Mouse (Mus musculus) forebrain, embryonic 12.5 days (tissue): ENCODE measurements around the gene Ccm2. TPM values are rescaled to one million over a fixed set of nuclear protein-coding genes. Genes with fewer than 3 reads are reported as not detected.

Experiments
- ATAC-seq: fragments of 200-750 bp; cut with Nextera tagmentation; 2 replicates; pipeline ENCODE4 v1.8.0; 2017; ENCODE audit warnings: moderate TSS enrichment; ENCODE audit not compliant: low FRiP score
- H3K27ac ChIP-seq: fragments of 300-500 bp; sonication (generic); 2 replicates; pipeline ENCODE4 v1.5.1; 2016; ENCODE audit warnings: mild to moderate bottlenecking
- H3K27me3 ChIP-seq: fragments of 300-500 bp; sonication (generic); 2 replicates; pipeline ENCODE4 v1.6.1; 2016; ENCODE audit warnings: mild to moderate bottlenecking
- H3K36me3 ChIP-seq: fragments of 300-500 bp; sonication (generic); replicated peaks from 2 replicates; pipeline ENCODE4 v1.6.1; 2016; ENCODE audit warnings: mild to moderate bottlenecking
- H3K4me1 ChIP-seq: fragments of 300-500 bp; sonication (generic); 2 replicates; pipeline ENCODE4 v1.6.1; 2016
- H3K4me2 ChIP-seq: fragments of 300-500 bp; sonication (generic); 2 replicates; pipeline ENCODE4 v1.6.1; 2016; ENCODE audit warnings: mild to moderate bottlenecking, moderate library complexity
- H3K4me3 ChIP-seq: fragments of 300-500 bp; sonication (generic); replicated peaks from 2 replicates; pipeline ENCODE4 v1.5.1; 2016; ENCODE audit warnings: mild to moderate bottlenecking
- H3K9ac ChIP-seq: fragments of 300-500 bp; sonication (generic); 2 replicates; pipeline ENCODE4 v1.6.1; 2016; ENCODE audit warnings: mild to moderate bottlenecking
- H3K9me3 ChIP-seq: fragments of 300-500 bp; sonication (generic); 2 replicates; pipeline ENCODE4 v1.6.1; 2016
- WGBS: fragments of 180-500 bp; shearing (Covaris S2); methylation state at CpG from one replicate; pipeline ENCODE4 v1.1.7; 2016; 5-methylcytosine and 5-hydroxymethylcytosine counted together
- polyA plus RNA-seq: library from polyadenylated mRNA; unstranded; fragments of >200 nt; fragmentation: Nextera tagmentation; extraction: Ambion mirVana; gene quantifications from 2 replicates; pipeline ENCODE4 v1.2.1, GENCODE M21; 2016

Ccm2 gene
- polyA plus RNA-seq, 1 experiment from 2014 or later, result 90.7 TPM

DNA sequence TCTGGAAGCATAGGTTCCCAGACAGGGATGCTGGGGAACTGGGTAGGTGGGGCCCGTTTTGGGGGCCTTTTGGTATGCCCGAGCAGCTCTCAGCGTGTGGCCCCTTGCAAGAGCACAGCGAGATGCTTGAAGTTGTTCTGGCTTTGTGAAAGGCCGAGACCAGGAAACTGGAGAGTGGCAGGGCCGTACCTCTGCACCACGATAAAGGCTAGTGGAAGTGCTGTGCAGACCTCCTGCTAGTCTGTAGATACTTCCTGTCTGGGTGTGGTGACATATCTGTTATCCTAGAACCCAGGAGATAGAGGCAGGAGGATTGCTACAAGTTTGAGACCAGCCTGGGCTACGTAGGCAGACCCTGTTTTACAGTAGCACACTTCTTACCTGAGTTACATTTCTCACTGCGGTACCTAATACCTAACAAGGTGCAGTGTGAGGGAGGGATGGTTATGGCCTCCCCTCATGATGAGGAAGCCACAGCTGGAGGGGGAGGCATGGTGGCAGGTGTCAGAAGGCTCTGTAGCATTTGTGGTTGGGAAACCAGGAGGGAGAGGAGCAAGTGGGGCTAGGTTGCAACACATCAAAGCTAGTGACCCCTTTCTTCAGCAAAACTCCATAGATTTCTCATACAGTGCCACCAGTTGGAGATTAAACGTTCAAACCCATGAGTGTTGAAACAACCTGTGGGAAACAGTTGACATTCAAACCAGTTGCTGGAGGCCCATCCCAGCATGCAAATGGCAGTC, 44.4 kb downstream of the Ccm2 start:
- no peaks in the 10 kb centered on the region for H3K27me3 ChIP-seq
- no peaks in the 10 kb centered on the region for H3K9me3 ChIP-seq
- no peaks in the 10 kb centered on the region for H3K4me1 ChIP-seq
- no peak overlapping the region for H3K9ac ChIP-seq
- no peak overlapping the region for H3K4me3 ChIP-seq
- ATAC-seq, result no peak
- H3K4me2 ChIP-seq, result no peak overlapping the region
- H3K27ac ChIP-seq, result no peak overlapping the region
- WGBS, result 84% methylated on average over 10 of the region's 10 CpGs
- peaks cover 77% of the 10 kb centered on the region for H3K36me3 ChIP-seq

GRCm38 (mm10) chr11:6593406-6593805, 46.7 kb downstream of the Ccm2 start:
- Histone ChIP-seq H3K4me3 (no peak overlapping the region), H3K4me2 (no peak overlapping the region), H3K9ac (no peak overlapping the region), H3K27me3 (no peaks in the 10 kb centered on the region), H3K27ac (no peak overlapping the region), H3K9me3 (no peaks in the 10 kb centered on the region), H3K36me3 (peaks cover 94% of the 10 kb centered on the region), H3K4me1 (peaks cover 7% of the 10 kb centered on the region)
- ATAC-seq, result no peak
- 80% methylated on average over 11 of the region's 11 CpGs for WGBS

DNA sequence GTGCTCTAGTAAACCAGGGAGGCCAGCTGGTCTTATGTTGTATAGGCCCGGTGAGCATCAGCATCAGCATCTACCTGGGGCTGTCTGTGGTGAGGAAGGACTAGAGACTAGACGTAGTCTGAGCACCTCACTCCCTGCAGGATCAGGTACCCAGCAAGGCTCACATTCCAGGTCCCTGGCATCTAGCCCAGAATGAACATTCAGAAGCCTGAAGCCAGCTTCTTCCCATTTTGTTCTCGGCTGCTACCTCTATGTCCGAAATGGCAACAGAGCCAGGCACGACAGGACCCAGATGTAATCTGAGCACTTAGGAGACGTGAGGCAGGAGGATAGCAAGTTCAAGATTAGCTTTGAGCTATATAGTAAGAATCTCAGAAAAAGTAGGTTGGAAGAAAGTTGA, 48.2 kb downstream of the Ccm2 start:
- no peaks in the 10 kb centered on the region for H3K27me3 ChIP-seq
- 89% methylated on average over 6 of the region's 6 CpGs for WGBS
- no peak for ATAC-seq
- H3K27ac ChIP-seq, result no peak overlapping the region
- peaks cover 22% of the 10 kb centered on the region for H3K4me1 ChIP-seq
- no peak overlapping the region for H3K9ac ChIP-seq
- H3K36me3 ChIP-seq, result peaks cover 87% of the 10 kb centered on the region
- no peak overlapping the region for H3K4me2 ChIP-seq
- no peak overlapping the region for H3K4me3 ChIP-seq
- H3K9me3 ChIP-seq, result no peaks in the 10 kb centered on the region

DNA sequence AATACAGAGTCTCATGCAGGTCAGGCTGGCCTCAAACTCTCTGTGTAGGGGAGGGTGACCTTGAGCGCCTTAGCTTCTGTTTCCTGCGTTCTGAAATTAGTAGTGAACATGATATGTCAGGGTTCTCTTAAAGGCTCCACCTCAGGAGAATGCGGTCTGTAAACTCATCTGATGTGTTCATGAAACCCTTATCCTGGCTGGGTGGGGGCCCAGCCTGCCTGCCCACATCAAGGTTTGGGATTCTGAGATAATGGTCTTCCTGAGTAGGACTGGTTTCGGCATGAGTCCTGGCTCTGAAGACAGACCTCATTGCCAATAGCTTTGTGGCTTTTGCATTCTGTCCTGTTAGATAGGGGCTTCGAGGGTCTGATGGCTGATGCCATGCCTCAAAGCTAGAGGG, 48.7 kb downstream of the Ccm2 start:
- no peak overlapping the region for H3K27ac ChIP-seq

GRCm38 (mm10) chr11:6596205-6596604, 49.5 kb downstream of the Ccm2 start:
- H3K36me3 ChIP-seq, result peaks cover 83% of the 10 kb centered on the region
- no peaks in the 10 kb centered on the region for H3K27me3 ChIP-seq
- no peak; the same call in 1 of the 2 replicates for ATAC-seq
- no peak overlapping the region for H3K9ac ChIP-seq
- 0 out of 2 replicates have a peak overlapping the region, but pooled peaks have one; percentile 8 for H3K27ac ChIP-seq
- H3K4me3 ChIP-seq, result no peak overlapping the region
- 96% methylated on average over 6 of the region's 6 CpGs for WGBS
- no peak overlapping the region for H3K4me2 ChIP-seq
- no peaks in the 10 kb centered on the region for H3K9me3 ChIP-seq
- peaks cover 30% of the 10 kb centered on the region for H3K4me1 ChIP-seq

More for the DNA sequence above, 48.7 kb downstream of the Ccm2 start:
- Histone ChIP-seq H3K4me1 (peaks cover 26% of the 10 kb centered on the region), H3K4me3 (no peak overlapping the region), H3K4me2 (no peak overlapping the region), H3K9me3 (no peaks in the 10 kb centered on the region), H3K27me3 (no peaks in the 10 kb centered on the region), H3K9ac (no peak overlapping the region), H3K36me3 (peaks cover 84% of the 10 kb centered on the region)
- ATAC-seq, result no peak
- WGBS, result 94% methylated on average over 5 of the region's 5 CpGs

DNA sequence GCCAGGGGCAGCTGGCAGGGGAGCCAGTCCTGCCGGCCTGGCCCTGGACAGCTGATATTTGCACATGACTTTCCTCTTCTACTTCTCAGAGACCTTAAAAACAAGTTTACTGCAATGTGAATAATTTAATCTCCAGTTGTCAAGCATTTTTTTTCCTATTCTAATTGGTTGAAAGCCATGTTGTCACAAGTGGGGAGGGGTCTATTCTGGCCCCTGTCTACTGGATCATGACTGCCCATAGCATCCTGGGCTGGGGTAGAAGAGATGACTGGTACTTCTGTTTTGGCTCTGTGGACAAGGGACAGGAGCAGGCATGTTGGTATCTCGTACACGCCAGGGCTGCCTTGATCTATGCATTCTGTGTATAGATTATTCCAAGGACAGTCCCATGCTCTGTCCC, 49.9 kb downstream of the Ccm2 start:
- Histone ChIP-seq H3K9ac (no peak overlapping the region), H3K4me2 (no peak overlapping the region), H3K9me3 (no peaks in the 10 kb centered on the region), H3K4me1 (peaks cover 34% of the 10 kb centered on the region), H3K4me3 (no peak overlapping the region), H3K27ac (0 out of 2 replicates have a peak overlapping the region, but pooled peaks have one; percentile 8), H3K36me3 (peaks cover 82% of the 10 kb centered on the region), H3K27me3 (peaks cover under 1% of the 10 kb centered on the region; the same call in 1 of the 2 replicates)
- no peak for ATAC-seq
- WGBS, result 93% methylated on average over 3 of the region's 3 CpGs

GRCm38 (mm10) chr11:6597523-6597922, 50.8 kb downstream of the Ccm2 start:
- Histone ChIP-seq H3K27me3 (peaks cover 6% of the 10 kb centered on the region; the same call in 1 of the 2 replicates), H3K36me3 (peaks cover 82% of the 10 kb centered on the region), H3K4me1 (peaks cover 43% of the 10 kb centered on the region), H3K4me3 (no peak overlapping the region), H3K27ac (0 out of 2 replicates have a peak overlapping the region, but pooled peaks have one; percentile 25), H3K9ac (no peak overlapping the region), H3K9me3 (no peaks in the 10 kb centered on the region), H3K4me2 (no peak overlapping the region)
- WGBS, result 78% methylated on average over 7 of the region's 7 CpGs
- ATAC-seq, result no peak

DNA sequence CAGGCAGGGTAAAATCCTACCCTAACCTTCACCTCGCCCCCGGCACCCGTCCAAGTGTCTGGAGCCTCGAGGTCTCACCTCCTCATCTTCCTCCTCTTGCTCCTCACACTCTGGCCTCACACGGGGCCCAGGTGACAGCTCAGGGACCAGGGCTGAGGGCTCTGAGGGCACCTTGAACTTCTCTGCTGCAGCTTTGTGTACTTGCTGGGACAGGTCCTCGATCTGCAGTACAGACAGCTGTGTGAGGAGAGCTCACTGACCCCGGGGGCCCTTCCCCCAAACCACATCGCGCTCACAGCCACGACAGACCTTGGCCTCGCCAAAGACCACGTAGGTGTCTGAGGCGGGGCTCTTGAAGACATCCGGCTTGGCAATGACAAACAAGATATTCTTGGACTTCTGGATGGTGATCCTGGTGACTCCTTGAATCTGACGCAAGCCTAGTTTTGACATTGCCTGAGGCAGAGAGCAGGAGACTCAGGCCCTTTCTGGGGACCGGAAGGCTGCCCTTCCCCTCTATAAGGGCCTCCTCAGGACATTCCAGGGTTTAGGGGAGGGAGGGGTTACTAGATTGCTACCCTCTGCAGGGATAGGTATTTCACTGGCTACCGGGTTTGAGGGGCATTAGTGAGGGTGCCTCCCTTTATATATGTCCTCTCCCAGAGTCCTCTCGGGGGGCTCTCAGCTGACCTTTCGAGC, 51.7 kb downstream of the Ccm2 start:
- Histone ChIP-seq H3K4me1 (peaks cover 51% of the 10 kb centered on the region), H3K36me3 (peaks cover 76% of the 10 kb centered on the region), H3K4me2 (peak overlapping the region; percentile 46), H3K9ac (peak overlapping the region; percentile 45; the same call in 1 of the 2 replicates), H3K4me3 (peak overlapping the region; percentile 19; the same call in 1 of the 2 replicates), H3K27ac (peak overlapping the region; percentile 75), H3K9me3 (no peaks in the 10 kb centered on the region), H3K27me3 (peaks cover 8% of the 10 kb centered on the region; the same call in 1 of the 2 replicates)
- 61% methylated on average over 19 of the region's 19 CpGs for WGBS
- ATAC-seq, result no peak

GRCm38 (mm10) chr11:6599011-6599681, 52.5 kb downstream of the Ccm2 start:
- Histone ChIP-seq H3K4me2 (peak overlapping the region; percentile 46), H3K27me3 (peaks cover 8% of the 10 kb centered on the region; the same call in 1 of the 2 replicates), H3K36me3 (peaks cover 68% of the 10 kb centered on the region), H3K9ac (peak overlapping the region; percentile 45), H3K4me1 (peaks cover 59% of the 10 kb centered on the region), H3K27ac (peak overlapping the region; percentile 75), H3K9me3 (no peaks in the 10 kb centered on the region), H3K4me3 (peak overlapping the region; percentile 19)
- 13% methylated on average over 25 of the region's 27 CpGs for WGBS
- peak; percentile 45 for ATAC-seq

- Histone ChIP-seq H3K4me2 (peak overlapping the region; percentile 46), H3K27ac (peak overlapping the region; percentile 75), H3K4me1 (peaks cover 66% of the 10 kb centered on the region), H3K9me3 (no peaks in the 10 kb centered on the region), H3K9ac (no peak overlapping the region), H3K27me3 (peaks cover 13% of the 10 kb centered on the region), H3K4me3 (no peak overlapping the region), H3K36me3 (peaks cover 61% of the 10 kb centered on the region)
- no peak for ATAC-seq
- 80% methylated on average over 6 of the region's 6 CpGs for whole genome bisulfite sequencing
These were observed 53.1 kb downstream of the Ccm2 start for GRCm38 (mm10) chr11:6599831-6600230.

- WGBS, result 92% methylated on average over 8 of the region's 8 CpGs
- no peak overlapping the region for H3K9ac ChIP-seq
- 0 out of 2 replicates have a peak overlapping the region, but pooled peaks have one; percentile 75 for H3K27ac ChIP-seq
- no peak for ATAC-seq
- H3K9me3 ChIP-seq, result no peaks in the 10 kb centered on the region
- H3K4me2 ChIP-seq, result no peak overlapping the region
- H3K27me3 ChIP-seq, result peaks cover 16% of the 10 kb centered on the region
- H3K4me1 ChIP-seq, result peaks cover 72% of the 10 kb centered on the region
- H3K4me3 ChIP-seq, result no peak overlapping the region
- H3K36me3 ChIP-seq, result peaks cover 55% of the 10 kb centered on the region
These were observed 53.7 kb downstream of the Ccm2 start for GRCm38 (mm10) chr11:6600284-6600944.
